Mouse (Mus musculus): ENCODE data around the gene Olfr78. TPM values are rescaled to one million over a fixed set of nuclear protein-coding genes. Genes with fewer than 3 reads are reported as not detected.

Gene Olfr78
- not detected for total RNA-seq (2023)

DNA sequence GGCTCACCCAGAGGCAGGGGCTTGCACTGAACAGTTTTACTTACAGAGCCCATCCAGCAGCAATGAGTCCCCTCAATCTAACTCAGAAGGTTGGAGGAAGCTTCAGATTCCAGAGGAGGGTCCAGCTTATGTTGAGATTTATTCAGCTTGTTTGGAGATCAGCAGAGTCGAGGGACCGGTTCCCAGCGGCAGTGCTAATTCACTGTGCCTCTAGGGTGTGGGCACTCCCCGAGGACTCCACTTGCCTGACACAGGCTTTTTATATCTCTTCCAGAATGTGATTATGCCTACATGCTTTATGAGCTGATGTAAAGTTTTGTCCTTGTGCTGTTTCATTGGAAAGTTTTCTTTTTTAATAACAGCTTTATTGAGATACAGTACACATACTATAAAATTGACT, at the start of gene Olfr78, which contains the start of gene Olfr560:
TSS of gene Olfr78 (minus strand) at position 206 of the 400 bp plus-strand sequence.
TSS of gene Olfr560 (minus strand) at position 101 of the 400 bp plus-strand sequence.

DNA sequence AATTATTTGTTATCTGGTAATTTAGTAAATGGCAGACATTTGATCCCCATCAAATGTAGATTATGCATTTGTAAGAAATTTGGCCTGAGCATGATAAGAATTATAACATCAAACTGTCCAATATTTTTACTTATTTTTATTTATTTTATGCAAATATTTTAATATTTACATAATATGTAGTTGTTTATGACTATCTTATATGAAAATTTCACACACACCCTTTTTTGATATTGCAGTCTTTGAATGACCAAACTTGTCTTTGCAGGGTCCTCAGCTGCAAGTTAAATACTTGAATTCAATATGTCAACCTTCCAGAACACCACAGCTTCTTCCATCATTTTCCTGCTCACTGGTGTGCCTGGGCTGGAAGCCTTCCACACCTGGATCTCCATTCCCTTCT, 43.9 kb upstream of the Olfr78 start, which contains the start of gene Olfr564:
TSS of gene Olfr564 (plus strand) at position 301 of the 400 bp plus-strand sequence.

DNA sequence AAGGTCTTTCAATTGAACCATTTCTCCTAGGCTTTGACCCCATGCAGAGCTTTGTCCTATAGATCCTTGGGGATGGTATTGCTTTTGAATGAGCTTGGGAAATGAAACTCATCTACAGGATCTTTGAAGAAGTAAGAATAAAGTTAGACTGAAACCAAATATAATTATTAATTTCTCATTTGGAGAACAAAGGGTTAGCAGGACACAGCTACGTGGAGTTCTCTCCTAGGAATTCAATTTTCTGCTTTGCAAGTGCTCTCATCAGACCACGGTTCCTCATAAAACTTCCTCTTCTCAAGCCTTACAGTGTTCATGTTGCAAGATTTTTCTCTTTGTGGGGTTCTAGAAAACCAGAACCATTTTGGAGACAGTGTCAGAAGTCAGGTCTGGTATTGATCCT, 11.7 kb upstream of the Olfr78 start, which contains the start of gene Olfr561:
TSS of gene Olfr561 (plus strand) at position 301 of the 400 bp plus-strand sequence.

DNA sequence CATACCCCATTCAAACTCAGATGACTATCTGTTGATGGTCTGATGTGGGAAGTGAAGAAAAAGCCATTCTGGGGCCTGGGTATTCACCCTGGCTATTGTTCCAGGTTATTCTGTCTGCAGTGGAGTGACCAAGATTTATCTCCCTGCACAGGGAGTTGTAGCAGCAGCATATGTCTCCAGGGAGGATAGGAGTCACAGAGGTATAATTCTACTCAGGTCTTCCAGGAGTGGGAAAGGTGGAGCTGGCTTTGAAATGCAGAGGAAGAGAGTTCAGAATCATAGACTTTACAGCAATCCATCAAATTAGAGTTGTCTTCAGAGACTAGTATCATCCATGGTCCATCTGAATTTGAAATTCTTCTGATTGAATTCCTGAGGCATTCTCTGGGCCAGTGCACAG, 31.9 kb downstream of the Olfr78 start, which contains the start of gene Olfr559:
TSS of gene Olfr559 (minus strand) at position 101 of the 400 bp plus-strand sequence.

DNA sequence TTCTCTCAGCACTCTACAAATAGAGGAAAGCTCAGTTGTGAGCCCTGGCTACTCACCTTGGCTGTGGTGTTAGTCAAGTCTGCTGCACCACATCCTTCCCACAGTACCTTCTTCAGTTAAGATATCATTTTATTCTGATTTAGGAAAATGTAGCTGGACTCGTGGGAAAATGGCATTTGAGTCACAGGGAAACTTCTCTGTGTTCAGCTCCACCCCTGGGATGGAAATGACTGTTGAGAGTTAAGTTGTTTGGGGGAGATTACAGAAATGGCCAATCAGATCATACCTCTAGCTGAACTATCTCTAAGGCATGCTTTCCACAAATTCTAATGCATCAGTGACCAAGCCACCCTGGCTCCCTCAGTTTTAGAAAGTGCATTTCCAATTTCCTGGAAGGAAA, 40.3 kb downstream of the Olfr78 start, which contains the start of gene Olfr33:
TSS of gene Olfr33 (minus strand) at position 101 of the 400 bp plus-strand sequence.

GRCm38 (mm10) chr7:102701915-102702314, 57.4 kb downstream of the Olfr78 start, which contains the start of gene Olfr558:
TSS of gene Olfr558 (plus strand) at chr7:102702215.

GRCm38 (mm10) chr7:102695358-102696125, 63.7 kb downstream of the Olfr78 start, which contains the start of gene Olfr557:
TSS of gene Olfr557 (plus strand) at chr7:102695910.

Other genes starting within 250 kb of the Olfr78 start
- gene Olfr547, start 224.7 kb downstream of the Olfr78 start, total RNA-seq (2023) = not detected
- gene Olfr548-ps1, start 218.6 kb downstream of the Olfr78 start, total RNA-seq (2023) = not detected
- not detected for gene Olfr549, start 209.6 kb downstream of the Olfr78 start, total RNA-seq (2023)
- 10 to 100 TPM; 15.5 to 22.2 TPM for gene Trim21, start 194.0 kb downstream of the Olfr78 start, total RNA-seq (2023)
- not detected for gene Olfr550, start 188.0 kb downstream of the Olfr78 start, total RNA-seq (2023)
- gene Olfr551, start 167.6 kb downstream of the Olfr78 start, total RNA-seq (2023) = not detected
- not detected for gene Olfr552, start 161.7 kb downstream of the Olfr78 start, total RNA-seq (2023)
- not detected for gene Olfr553, start 141.3 kb downstream of the Olfr78 start, total RNA-seq (2023)
- gene Olfr554, start 121.0 kb downstream of the Olfr78 start, total RNA-seq (2023) = not detected
- not detected for gene Olfr555, start 100.6 kb downstream of the Olfr78 start, total RNA-seq (2023)
- gene Olfr556, start 94.6 kb downstream of the Olfr78 start, total RNA-seq (2023) = not detected
- gene Trim68, start 72.1 kb downstream of the Olfr78 start, total RNA-seq (2023) = 1 to 10 TPM; 1.9 TPM
- gene Olfr557, start 63.6 kb downstream of the Olfr78 start, total RNA-seq (2023) = not detected
- not detected for gene Olfr558, start 57.3 kb downstream of the Olfr78 start, total RNA-seq (2023)
- not detected for gene Olfr33, start 40.4 kb downstream of the Olfr78 start, total RNA-seq (2023)
- not detected for gene Olfr559, start 32.0 kb downstream of the Olfr78 start, total RNA-seq (2023)
- not detected for gene Olfr560, start 105 bp downstream of the Olfr78 start, total RNA-seq (2023)
- gene Olfr561, start 11.8 kb upstream of the Olfr78 start, total RNA-seq (2023) = not detected
- not detected for gene Olfr564, start 44.0 kb upstream of the Olfr78 start, total RNA-seq (2023)
- not detected for gene Olfr566, start 99.3 kb upstream of the Olfr78 start, total RNA-seq (2023)
- not detected for gene Olfr568, start 117.7 kb upstream of the Olfr78 start, total RNA-seq (2023)
- not detected for gene Olfr569, start 131.4 kb upstream of the Olfr78 start, total RNA-seq (2023)
- not detected for gene Olfr570, start 135.1 kb upstream of the Olfr78 start, total RNA-seq (2023)
- not detected for gene Olfr571, start 158.1 kb upstream of the Olfr78 start, total RNA-seq (2023)
- not detected for gene Olfr572, start 164.9 kb upstream of the Olfr78 start, total RNA-seq (2023)
- not detected for gene Olfr573-ps1, start 183.1 kb upstream of the Olfr78 start, total RNA-seq (2023)
- not detected for gene Olfr574, start 189.0 kb upstream of the Olfr78 start, total RNA-seq (2023)
- gene Olfr575, start 199.3 kb upstream of the Olfr78 start, total RNA-seq (2023) = not detected
- not detected for gene Olfr576, start 203.2 kb upstream of the Olfr78 start, total RNA-seq (2023)
- not detected for gene Olfr577, start 216.5 kb upstream of the Olfr78 start, total RNA-seq (2023)
- not detected for gene Olfr578, start 229.9 kb upstream of the Olfr78 start, total RNA-seq (2023)

Data from neutrophil, adult 59 days (primary cell).